Mouse (Mus musculus) liver, adult 2 months (tissue): ENCODE measurements at regions not wholly inside any gene's neighbourhood (a gene's known extent, or its start where the extent isn't known, plus 50 kb on each side); places are given as distances from the start of the nearest gene placed in this dataset.

Source experiments
- DNase-seq: peaks from one replicate; pipeline ENCODE4 v3.0.0-alpha.2; 2011; ENCODE audit warnings: low read depth, low spot score; ENCODE audit errors: extremely low read depth
- H3K27ac ChIP-seq: fragments of 200-500 bp; replicated peaks from 2 replicates; pipeline ENCODE4 v1.5.1; 2012; ENCODE audit warnings: low read depth, mild to moderate bottlenecking, control low read depth, inconsistent platforms, low read length; ENCODE audit not compliant: insufficient read depth
- H3K27me3 ChIP-seq: fragments of 200-500 bp; 2 replicates; pipeline ENCODE4 v1.6.1; 2012; ENCODE audit warnings: mild to moderate bottlenecking, moderate library complexity, low read length, inconsistent platforms; ENCODE audit not compliant: control insufficient read depth, insufficient read depth
- H3K36me3 ChIP-seq: fragments of 200-500 bp; 2 replicates; pipeline ENCODE4 v1.6.1; 2012; ENCODE audit warnings: low read length, inconsistent platforms; ENCODE audit not compliant: control insufficient read depth, insufficient read depth
- H3K4me1 ChIP-seq: fragments of 200-500 bp; 2 replicates; pipeline ENCODE4 v1.6.1; 2011; ENCODE audit warnings: low read length; ENCODE audit not compliant: control insufficient read depth, insufficient read depth
- H3K4me3 ChIP-seq: fragments of 200-500 bp; 2 replicates; pipeline ENCODE4 v1.5.1; 2011; ENCODE audit warnings: low read depth, mild to moderate bottlenecking, control low read depth, low read length, moderate library complexity; ENCODE audit not compliant: insufficient read depth
- H3K79me2 ChIP-seq: fragments of 200-500 bp; 2 replicates; pipeline ENCODE4 v1.6.1; 2012; ENCODE audit warnings: inconsistent platforms, mild to moderate bottlenecking, low read length, moderate library complexity; ENCODE audit not compliant: control insufficient read depth, insufficient read depth
- H3K9ac ChIP-seq: fragments of 200-500 bp; 2 replicates; pipeline ENCODE4 v1.6.1; 2012; ENCODE audit warnings: low read depth, mild to moderate bottlenecking, control low read depth, inconsistent platforms, low read length
- CTCF ChIP-seq: fragments of 200-500 bp; IDR thresholded peaks from 2 replicates; pipeline ENCODE4 v1.5.1; 2011; ENCODE audit warnings: low read depth, low read length, control low read depth
- POLR2A ChIP-seq: fragments of 200-500 bp; IDR thresholded peaks from 2 replicates; pipeline ENCODE4 v1.6.1; 2011; ENCODE audit warnings: low read length, control low read depth; ENCODE audit not compliant: insufficient read depth; ENCODE audit errors: extremely low read depth
- WGBS: fragments of 180-500 bp; shearing (Covaris S2); methylation state at CpG from one replicate; pipeline ENCODE4 v1.1.7; 2018; 5-methylcytosine and 5-hydroxymethylcytosine counted together

DNA sequence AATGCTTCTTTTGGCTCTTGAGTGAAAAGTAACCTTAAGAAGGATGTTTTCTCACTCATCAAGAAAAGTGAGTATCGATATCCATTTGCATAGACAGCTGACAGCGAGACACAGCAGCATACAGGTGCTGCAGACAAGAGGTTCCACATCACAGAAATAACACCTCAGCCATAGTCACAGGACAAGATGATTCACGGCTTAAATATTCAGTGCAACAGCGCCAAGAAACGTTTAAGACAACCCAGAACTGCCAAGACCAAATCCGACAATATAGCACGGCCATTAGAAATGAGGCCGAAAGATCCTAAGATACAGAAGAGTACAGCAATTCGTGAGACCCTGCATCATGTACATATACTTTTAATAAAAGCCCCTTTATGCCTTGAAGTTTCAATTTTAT is 375.9 kb downstream of the Psat1 start:
- no peak overlapping the region for H3K4me3 ChIP-seq
- no peak for DNase-seq
- 80% methylated on average over 9 of the region's 9 CpGs for WGBS
- no peaks in the 10 kb centered on the region for H3K27me3 ChIP-seq
- no peaks in the 10 kb centered on the region for H3K79me2 ChIP-seq
- no peak overlapping the region for H3K9ac ChIP-seq
- no peaks in the 10 kb centered on the region for H3K36me3 ChIP-seq
- TF ChIP-seq POLR2A (no peak), CTCF (no peak)
- no peaks in the 10 kb centered on the region for H3K4me1 ChIP-seq
- no peak overlapping the region for H3K27ac ChIP-seq

- no peak for DNase-seq
- no peak overlapping the region for H3K9ac ChIP-seq
- no peaks in the 10 kb centered on the region for H3K79me2 ChIP-seq
- H3K27me3 ChIP-seq = no peaks in the 10 kb centered on the region
- no peaks in the 10 kb centered on the region for H3K4me1 ChIP-seq
- WGBS = 88% methylated on average over 5 of the region's 5 CpGs
- H3K27ac ChIP-seq = no peak overlapping the region
- H3K36me3 ChIP-seq = no peaks in the 10 kb centered on the region
- H3K4me3 ChIP-seq = no peak overlapping the region
- no peak for TF ChIP-seq POLR2A
- no peak for TF ChIP-seq CTCF
Observed at GRCm38 (mm10) chr19:15561511-15561910, 385.6 kb downstream of the Psat1 start.

DNA sequence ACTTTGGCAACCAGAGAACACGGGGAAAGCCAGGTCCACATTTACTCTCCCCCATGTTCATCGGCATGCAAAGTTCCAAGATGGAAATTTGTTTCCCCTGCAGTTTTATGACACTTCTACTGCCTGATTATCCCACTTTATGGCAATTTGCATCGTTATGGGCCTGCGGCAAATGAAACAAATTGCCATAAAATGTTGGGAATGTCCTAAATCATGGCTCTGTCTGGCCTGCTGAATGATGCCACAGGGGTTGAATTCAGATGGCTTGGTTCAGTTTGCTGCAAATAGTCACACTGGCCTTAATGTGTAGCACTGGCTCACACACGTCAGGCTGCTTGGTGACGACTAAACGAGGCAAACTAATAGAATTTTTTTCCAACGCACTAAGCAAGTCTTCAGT is 393.2 kb downstream of the Psat1 start:
- Histone ChIP-seq H3K36me3 (no peaks in the 10 kb centered on the region), H3K9ac (no peak overlapping the region), H3K27ac (no peak overlapping the region), H3K79me2 (no peaks in the 10 kb centered on the region), H3K4me1 (no peaks in the 10 kb centered on the region), H3K27me3 (no peaks in the 10 kb centered on the region), H3K4me3 (no peak overlapping the region)
- no peak for DNase-seq
- TF ChIP-seq POLR2A (no peak), CTCF (no peak)
- WGBS = 89% methylated on average over 8 of the region's 8 CpGs

- no peaks in the 10 kb centered on the region; the same call in 1 of the 2 replicates for H3K27me3 ChIP-seq
- no peaks in the 10 kb centered on the region for H3K4me1 ChIP-seq
- TF ChIP-seq POLR2A (no peak), CTCF (no peak)
- no peaks in the 10 kb centered on the region for H3K79me2 ChIP-seq
- H3K4me3 ChIP-seq = no peak overlapping the region
- no peak overlapping the region for H3K9ac ChIP-seq
- H3K27ac ChIP-seq = no peak overlapping the region
- no peak for DNase-seq
- H3K36me3 ChIP-seq = no peaks in the 10 kb centered on the region
- 64% methylated on average over 3 of the region's 3 CpGs for WGBS
Observed at GRCm38 (mm10) chr19:15517853-15518252, 429.3 kb downstream of the Psat1 start.

- no peak overlapping the region for H3K4me3 ChIP-seq
- no peaks in the 10 kb centered on the region for H3K36me3 ChIP-seq
- H3K4me1 ChIP-seq = no peaks in the 10 kb centered on the region
- no peak for TF ChIP-seq POLR2A
- TF ChIP-seq CTCF = no peak
- no peak for DNase-seq
- no peak overlapping the region for H3K9ac ChIP-seq
- no peak overlapping the region for H3K27ac ChIP-seq
- WGBS = 54% methylated on average over 17 of the region's 17 CpGs
- H3K27me3 ChIP-seq = no peaks in the 10 kb centered on the region; the same call in 1 of the 2 replicates
- H3K79me2 ChIP-seq = no peaks in the 10 kb centered on the region
Observed at GRCm38 (mm10) chr19:15516566-15517305, 430.4 kb downstream of the Psat1 start.

GRCm38 (mm10) chr19:15513197-15513596 is 433.9 kb downstream of the Psat1 start:
- no peak for DNase-seq
- Histone ChIP-seq H3K79me2 (no peaks in the 10 kb centered on the region), H3K4me1 (no peaks in the 10 kb centered on the region), H3K4me3 (no peak overlapping the region), H3K36me3 (no peaks in the 10 kb centered on the region), H3K9ac (no peak overlapping the region), H3K27ac (no peak overlapping the region), H3K27me3 (no peaks in the 10 kb centered on the region; the same call in 1 of the 2 replicates)
- TF ChIP-seq CTCF (no peak), POLR2A (no peak)
- 75% methylated on average over 4 of the region's 4 CpGs for WGBS
